Mouse (Mus musculus): ENCODE measurements around the gene Sppl2c. TPM values are rescaled to one million over a fixed set of nuclear protein-coding genes. Genes with fewer than 3 reads are reported as not detected.

Sppl2c gene
- polyA plus RNA-seq, 1 experiment, result not detected

- H3K4me3 ChIP-seq (replicated peaks; ENCODE audit: extremely low read depth, low read depth, low read length), result no peak overlapping the region
- no peaks in the 10 kb centered on the region for H3K4me1 ChIP-seq (ENCODE audit: control insufficient read depth, insufficient read depth, low read length)
- peak; percentile 10 for DNase-seq
- no peak for TF ChIP-seq CTCF (IDR thresholded peaks at IDR 0.05; ENCODE audit: insufficient read depth, low read length)
- TF ChIP-seq POLR2A (IDR thresholded peaks at IDR 0.05; ENCODE audit: borderline replicate concordance, extremely low read depth, low read depth, low read length), result no peak
- WGBS, result 7% methylated on average over 23 of the region's 23 CpGs
Measured at GRCm38 (mm10) chr11:104157603-104158259, 28.4 kb upstream of the Sppl2c start.

GRCm38 (mm10) chr11:104158260-104158907, 27.7 kb upstream of the Sppl2c start:
- H3K4me1 ChIP-seq (ENCODE audit: control insufficient read depth, insufficient read depth, low read length), result no peaks in the 10 kb centered on the region
- DNase-seq, result no peak
- 12% methylated on average over 17 of the region's 17 CpGs for WGBS
- TF ChIP-seq CTCF (IDR thresholded peaks at IDR 0.05; ENCODE audit: insufficient read depth, low read length), result no peak
- no peak for TF ChIP-seq POLR2A (IDR thresholded peaks at IDR 0.05; ENCODE audit: borderline replicate concordance, extremely low read depth, low read depth, low read length)
- no peak overlapping the region for H3K4me3 ChIP-seq (replicated peaks; ENCODE audit: extremely low read depth, low read depth, low read length)

- TF ChIP-seq CTCF (IDR thresholded peaks at IDR 0.05; ENCODE audit: insufficient read depth, low read length) (no peak), POLR2A (IDR thresholded peaks at IDR 0.05; ENCODE audit: borderline replicate concordance, extremely low read depth, low read depth, low read length) (no peak)
- 74% methylated on average over 4 of the region's 4 CpGs for WGBS
- Histone ChIP-seq H3K4me1 (ENCODE audit: control insufficient read depth, insufficient read depth, low read length) (no peaks in the 10 kb centered on the region), H3K4me3 (replicated peaks; ENCODE audit: extremely low read depth, low read depth, low read length) (no peak overlapping the region)
- DNase-seq, result no peak
Measured at GRCm38 (mm10) chr11:104159769-104160272, 26.3 kb upstream of the Sppl2c start.

- Histone ChIP-seq H3K4me1 (ENCODE audit: control insufficient read depth, insufficient read depth, low read length) (no peaks in the 10 kb centered on the region), H3K4me3 (replicated peaks; ENCODE audit: extremely low read depth, low read depth, low read length) (no peak overlapping the region)
- WGBS, result 66% methylated on average over 5 of the region's 5 CpGs
- TF ChIP-seq CTCF (IDR thresholded peaks at IDR 0.05; ENCODE audit: insufficient read depth, low read length) (no peak), POLR2A (IDR thresholded peaks at IDR 0.05; ENCODE audit: borderline replicate concordance, extremely low read depth, low read depth, low read length) (no peak)
- no peak for DNase-seq
Measured at GRCm38 (mm10) chr11:104161153-104161552, 25.0 kb upstream of the Sppl2c start.

- Histone ChIP-seq H3K4me3 (replicated peaks; ENCODE audit: extremely low read depth, low read depth, low read length) (no peak overlapping the region), H3K4me1 (ENCODE audit: control insufficient read depth, insufficient read depth, low read length) (no peaks in the 10 kb centered on the region)
- DNase-seq, result no peak
- no peak for TF ChIP-seq POLR2A (IDR thresholded peaks at IDR 0.05; ENCODE audit: borderline replicate concordance, extremely low read depth, low read depth, low read length)
- no peak for TF ChIP-seq CTCF (IDR thresholded peaks at IDR 0.05; ENCODE audit: insufficient read depth, low read length)
- 87% methylated on average over 10 of the region's 10 CpGs for WGBS
Measured at GRCm38 (mm10) chr11:104164257-104164656, 21.9 kb upstream of the Sppl2c start.

- WGBS, result 30% methylated on average over 12 of the region's 12 CpGs
- Histone ChIP-seq H3K4me3 (replicated peaks; ENCODE audit: extremely low read depth, low read depth, low read length) (no peak overlapping the region), H3K4me1 (ENCODE audit: control insufficient read depth, insufficient read depth, low read length) (no peaks in the 10 kb centered on the region)
- peak; percentile 57 for DNase-seq
- no peak for TF ChIP-seq POLR2A (IDR thresholded peaks at IDR 0.05; ENCODE audit: borderline replicate concordance, extremely low read depth, low read depth, low read length)
- TF ChIP-seq CTCF (IDR thresholded peaks at IDR 0.05; ENCODE audit: insufficient read depth, low read length), result peak; percentile 96
Measured at GRCm38 (mm10) chr11:104171281-104171781, 14.8 kb upstream of the Sppl2c start.

GRCm38 (mm10) chr11:104178893-104179292, 7.2 kb upstream of the Sppl2c start:
- WGBS, result 30% methylated on average over 7 of the region's 7 CpGs
- TF ChIP-seq CTCF (IDR thresholded peaks at IDR 0.05; ENCODE audit: insufficient read depth, low read length), result no peak
- TF ChIP-seq POLR2A (IDR thresholded peaks at IDR 0.05; ENCODE audit: borderline replicate concordance, extremely low read depth, low read depth, low read length), result no peak
- DNase-seq, result no peak
- H3K4me1 ChIP-seq (ENCODE audit: control insufficient read depth, insufficient read depth, low read length), result no peaks in the 10 kb centered on the region
- H3K4me3 ChIP-seq (replicated peaks; ENCODE audit: extremely low read depth, low read depth, low read length), result no peak overlapping the region

GRCm38 (mm10) chr11:104179804-104180203, 6.3 kb upstream of the Sppl2c start:
- no peaks in the 10 kb centered on the region for H3K4me1 ChIP-seq (ENCODE audit: control insufficient read depth, insufficient read depth, low read length)
- TF ChIP-seq POLR2A (IDR thresholded peaks at IDR 0.05; ENCODE audit: borderline replicate concordance, extremely low read depth, low read depth, low read length), result no peak
- TF ChIP-seq CTCF (IDR thresholded peaks at IDR 0.05; ENCODE audit: insufficient read depth, low read length), result no peak
- no peak for DNase-seq
- no peak overlapping the region for H3K4me3 ChIP-seq (replicated peaks; ENCODE audit: extremely low read depth, low read depth, low read length)
- 53% methylated on average over 5 of the region's 5 CpGs for WGBS

- WGBS, result 59% methylated on average over 3 of the region's 3 CpGs
Measured at GRCm38 (mm10) chr11:104182141-104182540, 4.0 kb upstream of the Sppl2c start.

GRCm38 (mm10) chr11:104186837-104187150, 667 bp downstream of the Sppl2c start:
- no peaks in the 10 kb centered on the region for H3K4me1 ChIP-seq (ENCODE audit: control insufficient read depth, insufficient read depth, low read length)
- no peak overlapping the region for H3K4me3 ChIP-seq (replicated peaks; ENCODE audit: extremely low read depth, low read depth, low read length)
- TF ChIP-seq POLR2A (IDR thresholded peaks at IDR 0.05; ENCODE audit: borderline replicate concordance, extremely low read depth, low read depth, low read length) (no peak), CTCF (IDR thresholded peaks at IDR 0.05; ENCODE audit: insufficient read depth, low read length) (no peak)
- 88% methylated on average over 9 of the region's 9 CpGs for WGBS
- DNase-seq, result no peak

More at GRCm38 (mm10) chr11:104182141-104182540, 4.0 kb upstream of the Sppl2c start:
- Histone ChIP-seq H3K4me3 (replicated peaks; ENCODE audit: extremely low read depth, low read depth, low read length) (no peak overlapping the region), H3K4me1 (ENCODE audit: control insufficient read depth, insufficient read depth, low read length) (no peaks in the 10 kb centered on the region)
- TF ChIP-seq POLR2A (IDR thresholded peaks at IDR 0.05; ENCODE audit: borderline replicate concordance, extremely low read depth, low read depth, low read length) (no peak), CTCF (IDR thresholded peaks at IDR 0.05; ENCODE audit: insufficient read depth, low read length) (no peak)
- DNase-seq, result no peak
